Mouse (Mus musculus) T-helper 17 cell (primary cell): ENCODE data around the gene Nsun2.

Source experiments
- in situ Hi-C, 2 experiments: fragments of 300-600 bp; cut with MboI, MseI; formaldehyde crosslinking; loops; 1 replicate in 1 of 2; 2 replicates in 1 of 2; pipeline ENCODE4 v1.15.1; 2025; ENCODE audit warnings: high pct_unique_total_duplicates in 2 of 2

The Nsun2 gene

DNA sequence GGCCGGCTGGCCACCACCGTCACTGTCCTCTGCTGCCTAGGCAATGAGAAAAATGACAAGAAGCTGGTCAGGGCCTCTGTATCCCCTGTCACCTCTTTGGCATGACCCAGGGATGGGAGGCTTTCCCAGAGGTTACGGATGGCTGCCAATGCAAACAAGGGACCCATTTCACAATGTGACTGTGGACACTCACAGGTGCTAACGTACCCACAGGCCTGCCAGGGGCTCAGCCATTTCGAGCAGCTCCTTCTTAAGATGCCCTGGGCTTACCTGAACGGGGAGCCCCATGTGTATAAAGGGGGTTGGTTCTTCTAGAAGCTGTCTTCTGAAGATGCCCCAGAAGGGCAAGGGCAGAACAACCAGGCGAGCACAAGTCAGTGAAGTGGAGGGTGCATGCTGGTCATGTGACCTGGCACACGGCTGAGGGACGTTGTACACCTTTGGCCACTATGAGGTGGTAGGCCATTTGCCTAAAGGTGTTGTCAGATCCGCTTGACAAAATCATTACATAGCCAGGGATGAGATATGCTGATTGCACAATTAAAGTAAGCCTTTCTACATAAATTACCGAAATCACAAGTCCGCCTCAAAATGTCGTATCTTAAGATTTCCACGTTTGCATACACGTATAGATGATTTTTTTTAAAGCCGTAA, 43.8 kb downstream of the Nsun2 start:
- in situ Hi-C loops = no loop called here

- in situ Hi-C loops = no loop called here
Measured at GRCm38 (mm10) chr13:69582411-69582810, 48.9 kb downstream of the Nsun2 start.

GRCm38 (mm10) chr13:69583591-69583990, 50.0 kb downstream of the Nsun2 start:
- in situ Hi-C loops = no loop called here

DNA sequence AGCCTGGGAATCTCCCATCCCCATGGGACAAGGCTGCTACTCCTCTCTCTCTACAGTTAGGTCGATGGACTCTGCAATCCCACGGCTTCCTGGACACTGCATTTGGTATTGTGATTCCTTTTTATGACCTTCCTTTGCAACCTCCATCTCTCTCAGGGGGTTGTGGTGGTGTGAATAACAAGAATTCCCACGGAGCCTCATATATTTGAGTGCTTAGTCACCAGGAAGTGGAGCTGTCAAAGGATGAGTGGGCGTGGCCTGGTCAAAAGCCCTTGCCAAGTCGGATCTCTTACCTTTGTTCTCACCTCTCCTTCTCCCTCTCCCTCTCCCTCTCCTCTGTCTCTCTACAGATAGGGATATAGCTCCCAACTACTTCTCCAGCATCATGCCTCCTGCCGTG, 52.3 kb downstream of the Nsun2 start:
- in situ Hi-C loops = no loop called here

- in situ Hi-C loops = no loop called here
Measured at GRCm38 (mm10) chr13:69586337-69586736, 52.8 kb downstream of the Nsun2 start.

DNA sequence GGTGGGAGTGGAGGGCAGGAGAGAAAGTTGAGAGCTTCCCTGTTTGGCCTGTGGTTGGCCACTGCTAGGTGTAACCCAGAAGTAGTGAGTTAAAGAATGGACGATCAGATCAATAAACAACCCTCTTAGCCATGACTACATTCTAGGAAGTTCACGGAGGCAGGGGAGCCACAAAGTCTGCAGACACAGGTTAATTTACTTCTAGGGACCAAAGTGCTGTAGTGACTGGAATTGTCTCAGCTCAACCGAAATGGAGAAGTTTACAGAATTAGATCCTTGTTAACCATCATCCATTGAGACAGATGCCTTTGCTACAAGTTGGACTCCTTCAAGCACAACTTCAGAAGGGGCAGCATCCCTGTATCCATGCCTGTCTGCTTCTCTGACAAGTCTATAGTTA, 54.3 kb downstream of the Nsun2 start:
- in situ Hi-C loops = no loop called here

GRCm38 (mm10) chr13:69588263-69588662, 54.7 kb downstream of the Nsun2 start:
- in situ Hi-C loops = no loop called here

DNA sequence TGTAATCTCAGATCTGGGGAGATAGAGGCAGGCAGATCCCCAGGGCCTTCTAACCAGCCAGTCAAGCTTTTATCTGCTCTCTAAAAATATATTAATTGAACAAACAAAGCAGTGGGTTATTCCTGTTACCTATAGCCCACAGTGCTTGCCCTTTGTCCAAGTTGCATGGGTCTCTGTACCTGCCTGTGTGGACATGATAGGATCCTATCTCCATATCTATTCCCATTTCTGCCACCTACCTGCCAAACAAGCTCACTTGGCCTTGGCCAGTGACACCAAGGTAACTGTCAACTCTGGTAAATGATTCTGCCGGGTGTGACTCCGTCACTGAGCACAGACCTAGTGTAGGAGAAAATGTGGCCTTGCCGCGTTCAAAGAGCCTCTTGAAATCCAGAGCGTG, 57.8 kb downstream of the Nsun2 start:
- in situ Hi-C loops = no loop called here

DNA sequence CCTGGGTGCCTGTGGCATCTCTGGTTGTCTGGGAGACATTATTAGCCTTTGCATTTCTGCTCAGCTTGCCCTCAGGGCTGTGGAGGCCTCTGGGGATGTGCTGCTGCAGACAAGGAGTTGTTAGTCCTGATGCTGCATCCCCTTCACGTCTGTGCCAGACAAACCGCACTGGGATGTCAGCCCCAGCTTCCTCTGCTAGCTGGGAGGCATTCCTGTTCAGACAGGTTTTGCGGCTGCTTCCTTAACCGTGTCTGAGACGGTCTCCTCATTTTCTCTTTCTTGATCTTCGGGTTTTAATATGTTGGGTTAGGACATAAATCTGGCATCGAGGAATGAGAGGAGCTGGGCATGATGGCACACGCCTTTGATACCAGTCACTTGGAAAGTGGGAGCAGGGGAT, 58.7 kb downstream of the Nsun2 start:
- in situ Hi-C loops = no loop called here

- in situ Hi-C loops = no loop called here
Measured at GRCm38 (mm10) chr13:69593453-69593852, 59.9 kb downstream of the Nsun2 start.

DNA sequence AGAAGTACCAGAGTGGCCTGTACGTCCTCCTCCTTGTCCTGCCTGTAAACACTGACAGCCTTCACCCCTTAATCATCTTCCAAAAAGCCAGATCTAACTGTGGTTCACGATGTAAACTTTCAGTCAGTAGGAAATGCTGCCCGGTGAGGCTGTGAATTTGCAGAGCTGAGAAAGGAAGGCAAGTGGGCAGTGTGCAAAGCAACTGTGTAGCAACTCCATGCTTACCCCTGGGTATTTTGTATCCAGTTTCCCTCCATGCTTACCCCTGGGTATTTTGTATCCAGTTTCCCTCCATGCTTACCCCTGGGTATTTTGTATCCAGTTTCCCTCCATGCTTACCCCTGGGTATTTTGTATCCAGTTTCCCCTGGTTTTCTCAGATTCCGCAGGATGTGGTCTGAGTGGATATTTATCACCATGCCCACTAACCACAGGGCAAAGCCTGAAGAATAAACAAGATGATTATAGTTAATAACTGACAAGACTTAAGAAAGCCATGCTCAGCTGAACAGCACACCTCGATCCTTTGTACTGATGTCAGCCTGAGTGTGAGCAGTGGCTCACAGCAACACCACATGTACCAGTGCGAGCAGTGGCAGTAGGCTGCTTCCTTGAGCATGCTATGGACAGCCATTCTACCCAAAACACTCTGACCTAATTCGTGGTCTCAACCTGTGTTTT, 61.2 kb downstream of the Nsun2 start:
- in situ Hi-C loops = no loop called here

DNA sequence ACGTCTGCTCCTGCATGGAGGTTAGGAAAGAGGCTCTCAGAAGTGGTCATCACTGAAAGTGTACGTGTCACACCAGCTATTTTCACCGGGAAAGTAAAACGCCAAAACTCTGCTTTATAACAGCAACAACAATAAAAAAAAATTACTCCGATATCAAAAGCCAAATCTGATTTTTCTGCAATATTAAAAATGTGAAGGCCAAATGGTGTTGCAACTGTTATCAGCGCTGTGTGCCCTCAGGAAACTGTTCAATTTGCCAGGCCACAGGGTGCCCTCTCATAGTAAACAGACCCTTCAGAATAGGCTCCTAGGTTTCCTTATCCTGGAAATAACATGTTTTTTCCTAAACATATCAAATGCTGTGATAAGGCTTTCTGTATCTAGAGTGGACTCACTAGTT, 62.4 kb downstream of the Nsun2 start:
- in situ Hi-C loops = no loop called here

DNA sequence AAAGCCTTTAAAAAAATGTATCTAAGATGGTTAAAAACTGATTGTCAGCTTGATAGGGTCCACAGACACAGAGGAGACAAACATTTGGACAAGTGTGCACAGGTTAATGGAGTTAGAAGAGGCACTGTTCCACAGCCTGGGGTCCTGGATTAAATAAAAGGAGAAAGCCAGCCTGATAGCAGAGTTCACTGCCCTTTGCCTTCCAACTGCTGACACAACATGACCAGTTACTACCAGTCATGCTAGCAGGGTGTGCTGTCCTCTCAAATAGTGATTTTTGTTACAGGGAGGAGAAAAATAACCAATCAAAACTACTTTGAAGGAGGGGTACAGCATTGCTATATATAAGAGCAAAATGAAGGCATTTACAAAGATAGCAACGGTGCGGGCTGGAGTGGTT, 63.0 kb downstream of the Nsun2 start:
- in situ Hi-C loops = no loop called here

GRCm38 (mm10) chr13:69598867-69599266, 65.3 kb downstream of the Nsun2 start:
- in situ Hi-C loops = no loop called here

- in situ Hi-C loops = loop anchor here in 1 of 2 experiments (25.0 kb wide), 1 partner anchor 1014 kb away; the partner anchor contains the start of genes 1700001L19Rik, Fastkd3 and Mtrr
Measured at GRCm38 (mm10) chr13:69600863-69601262, 67.3 kb downstream of the Nsun2 start.

- in situ Hi-C loops = loop anchor here in 1 of 2 experiments (25.0 kb wide), 1 partner anchor 1014 kb away; the partner anchor contains the start of genes 1700001L19Rik, Fastkd3 and Mtrr
Measured at GRCm38 (mm10) chr13:69601321-69601720, 67.8 kb downstream of the Nsun2 start.

DNA sequence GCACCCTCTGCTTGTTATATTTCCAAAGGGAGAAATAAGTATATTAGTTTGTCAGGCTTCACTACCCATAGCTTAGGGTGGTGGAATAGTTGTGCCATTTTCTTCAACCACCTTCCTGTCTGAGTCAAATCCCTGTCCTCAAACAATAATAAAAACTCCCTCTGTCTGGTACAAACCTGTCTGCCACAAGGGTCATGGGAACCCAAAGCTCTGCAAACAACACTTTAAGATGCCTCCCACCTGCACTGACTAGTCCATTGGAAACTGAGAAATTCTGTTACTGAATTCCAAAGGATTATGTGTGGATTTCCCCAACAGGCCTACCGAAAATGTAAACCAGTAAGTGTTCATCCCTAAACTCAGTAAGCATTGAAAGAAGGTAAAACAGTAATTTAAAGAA, 71.1 kb downstream of the Nsun2 start:
- in situ Hi-C loops = loop anchor here in 1 of 2 experiments (25.0 kb wide), 1 partner anchor 1017 kb away; the partner anchor contains the start of genes 1700001L19Rik, Fastkd3 and Mtrr

- in situ Hi-C loops = loop anchor here in 1 of 2 experiments (25.0 kb wide), 1 partner anchor 1021 kb away; the partner anchor contains the start of genes 1700001L19Rik, Fastkd3 and Mtrr
Measured at GRCm38 (mm10) chr13:69608734-69609133, 75.2 kb downstream of the Nsun2 start.

GRCm38 (mm10) chr13:69610751-69611397, 77.3 kb downstream of the Nsun2 start:
- in situ Hi-C loops = loop anchor here (5.0 to 25.0 kb wide), 4 partner anchors 74 to 1024 kb away; partner anchors contain the start of genes 1700001L19Rik (in 1 of the 2), Fastkd3 (in 1 of the 2) and Mtrr (in 1 of the 2)

GRCm38 (mm10) chr13:69611398-69612174, 78.0 kb downstream of the Nsun2 start, which contains the start of gene Srd5a1:
TSS of gene Srd5a1 (minus strand) at chr13:69611442.
- in situ Hi-C loops = loop anchor here (5.0 to 25.0 kb wide), 4 partner anchors 74 to 1024 kb away; partner anchors contain the start of genes 1700001L19Rik (in 1 of the 2), Fastkd3 (in 1 of the 2) and Mtrr (in 1 of the 2)

DNA sequence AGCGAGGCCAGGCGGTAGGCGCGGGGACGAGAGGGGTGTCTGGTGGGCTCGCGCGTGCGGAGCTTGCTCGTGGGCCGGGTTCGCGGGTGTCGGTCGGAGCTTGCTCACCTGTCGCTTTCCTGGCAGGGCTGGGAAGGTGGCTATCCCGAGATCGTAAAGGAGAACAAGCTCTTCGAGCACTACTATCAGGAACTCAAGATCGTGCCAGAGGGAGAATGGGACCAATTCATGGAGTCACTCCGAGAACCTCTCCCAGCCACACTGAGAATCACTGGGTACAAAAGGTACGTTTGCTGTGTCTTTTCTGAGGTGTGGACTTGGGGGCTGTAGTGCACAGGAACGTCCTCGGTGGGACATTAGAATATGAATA, 78.6 kb downstream of the Nsun2 start:
- in situ Hi-C loops = loop anchor here (5.0 to 25.0 kb wide), 4 partner anchors 75 to 1025 kb away; partner anchors contain the start of genes 1700001L19Rik (in 1 of the 2), Fastkd3 (in 1 of the 2) and Mtrr (in 1 of the 2)
